Mouse (Mus musculus): ENCODE results near the gene Hoxa2. TPM values are rescaled to one million over a fixed set of nuclear protein-coding genes. Genes with fewer than 3 reads are reported as not detected.

Gene Hoxa2
- total and polyA plus RNA-seq, 3 experiments = not detected

DNA sequence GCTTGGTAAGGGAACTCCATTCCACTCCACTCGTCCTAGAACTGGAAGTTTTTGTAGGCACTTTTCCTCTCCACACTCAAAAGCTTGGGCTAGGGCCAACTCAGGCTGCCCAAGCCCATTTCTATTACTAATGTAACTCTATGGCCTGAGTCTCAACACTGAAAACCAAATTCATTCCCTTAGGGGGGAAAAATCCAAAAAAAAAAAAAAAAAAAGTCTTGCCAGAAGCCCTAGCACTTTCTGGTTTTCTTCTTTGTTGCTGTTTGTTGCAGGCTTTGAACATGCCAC lies 2.6 kb downstream of the Hoxa2 start:
- no peaks in the 10 kb centered on the region for H3K36me3 ChIP-seq (ENCODE audit: control insufficient read depth in 1 of 2, insufficient read depth in 2 of 2, low read length in 2 of 2)
- H3K4me3 ChIP-seq (ENCODE audit: control insufficient read depth in 1 of 2, insufficient read depth in 1 of 2, low read depth in 2 of 2, low read length in 2 of 2) = no peak overlapping the region
- no peaks in the 10 kb centered on the region for H3K27me3 ChIP-seq (ENCODE audit: control insufficient read depth in 1 of 2, insufficient read depth in 2 of 2, low read length in 2 of 2)
- H3K79me2 ChIP-seq (ENCODE audit: control insufficient read depth, insufficient read depth, low read length, poor library complexity) = no peaks in the 10 kb centered on the region
- no peak overlapping the region for H3K9ac ChIP-seq (ENCODE audit: control insufficient read depth, low read depth, low read length, poor library complexity, severe bottlenecking)
- no peak overlapping the region for H3K27ac ChIP-seq (ENCODE audit: control insufficient read depth, low read depth, low read length)
- no peaks in the 10 kb centered on the region for H3K4me1 ChIP-seq (ENCODE audit: control insufficient read depth in 1 of 2, insufficient read depth in 2 of 2, low read length in 2 of 2)
- TF ChIP-seq ETS1 (IDR thresholded peaks at IDR 0.05; ENCODE audit: low read depth, low read length) (no peak), ZC3H11A (IDR thresholded peaks at IDR 0.05; ENCODE audit: low read depth, low read length) (no peak), MAFK (IDR thresholded peaks at IDR 0.05; ENCODE audit: borderline replicate concordance, low read depth, low read length) (no peak), ZNF384 (IDR thresholded peaks at IDR 0.05; ENCODE audit: low read depth, low read length) (no peak), TAL1 (IDR thresholded peaks at IDR 0.05; ENCODE audit: low read length) (no peak), CHD1 (IDR thresholded peaks at IDR 0.05; ENCODE audit: low read depth, low read length) (no peak), MAX (IDR thresholded peaks at IDR 0.05; ENCODE audit: low read length) (no peak), MYC (IDR thresholded peaks at IDR 0.05; ENCODE audit: low read depth, low read length) (no peak), GATA1 (IDR thresholded peaks at IDR 0.05; ENCODE audit: low read depth, low read length) (no peak), MXI1 (IDR thresholded peaks at IDR 0.05; ENCODE audit: low read depth, low read length) (no peak)
- no peak for DNase-seq (ENCODE audit: low read depth, low spot score)
- H3K9me3 ChIP-seq (replicated peaks; ENCODE audit: insufficient read depth, low read length) = no peaks in the 10 kb centered on the region

DNA sequence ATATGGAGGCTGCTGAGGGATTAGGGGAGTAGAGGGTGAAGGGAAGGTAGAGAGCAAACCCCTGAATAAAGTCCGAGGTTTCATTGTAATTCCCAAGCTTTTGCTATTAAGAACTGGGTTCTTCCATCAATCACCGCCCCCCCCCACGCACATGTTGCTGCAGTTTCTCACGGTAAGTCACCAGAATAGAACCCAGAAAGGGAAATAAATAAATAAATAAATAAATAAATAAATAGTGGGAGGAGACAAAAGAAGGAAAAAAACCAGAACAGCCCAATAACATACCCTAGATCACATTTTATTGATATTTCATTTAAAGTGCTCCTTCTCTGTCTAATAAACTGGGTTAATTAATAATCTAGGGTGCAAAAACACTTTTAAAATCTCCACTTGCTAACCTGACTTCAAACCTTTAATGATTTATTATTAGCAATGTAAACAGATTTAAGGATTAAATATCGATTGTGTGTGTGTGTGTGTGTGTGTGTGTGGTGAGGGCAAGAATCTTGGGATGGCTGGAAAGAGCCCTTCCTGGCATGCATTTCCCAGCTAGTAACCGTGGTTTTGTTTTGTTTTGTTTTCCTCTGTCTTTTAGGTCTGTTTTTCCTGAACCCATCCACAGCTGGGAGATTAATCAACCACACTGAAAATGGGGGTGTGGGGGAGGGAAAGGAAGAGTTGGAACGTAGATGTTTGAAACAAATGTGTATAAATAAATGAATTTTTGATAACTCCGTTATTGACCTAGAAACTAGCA lies 3.1 kb downstream of the Hoxa2 start:
- TF ChIP-seq MEF2A (IDR thresholded peaks at IDR 0.05; ENCODE audit: extremely low read depth, insufficient replicate concordance, low read depth, low read length, poor library complexity, severe bottlenecking) = no peak
- TF ChIP-seq ZMIZ1 (IDR thresholded peaks at IDR 0.05; ENCODE audit: low read depth, low read length) = no peak
- Histone ChIP-seq H3K9me3 (replicated peaks; ENCODE audit: insufficient read depth, low read length) (no peaks in the 10 kb centered on the region), H3K27me3 (ENCODE audit: control insufficient read depth in 1 of 2, insufficient read depth in 2 of 2, low read length in 2 of 2) (no peaks in the 10 kb centered on the region), H3K4me1 (ENCODE audit: control insufficient read depth in 1 of 2, insufficient read depth in 2 of 2, low read length in 2 of 2) (no peaks in the 10 kb centered on the region), H3K36me3 (ENCODE audit: control insufficient read depth in 1 of 2, insufficient read depth in 2 of 2, low read length in 2 of 2) (no peaks in the 10 kb centered on the region), H3K27ac (ENCODE audit: control insufficient read depth, low read depth, low read length) (no peak overlapping the region), H3K4me3 (ENCODE audit: control insufficient read depth in 1 of 2, insufficient read depth in 1 of 2, low read depth in 2 of 2, low read length in 2 of 2) (no peak overlapping the region), H3K9ac (ENCODE audit: control insufficient read depth, low read depth, low read length, poor library complexity, severe bottlenecking) (no peak overlapping the region), H3K79me2 (ENCODE audit: control insufficient read depth, insufficient read depth, low read length, poor library complexity) (no peaks in the 10 kb centered on the region)
- no peak for DNase-seq (ENCODE audit: low read depth, low spot score)

DNA sequence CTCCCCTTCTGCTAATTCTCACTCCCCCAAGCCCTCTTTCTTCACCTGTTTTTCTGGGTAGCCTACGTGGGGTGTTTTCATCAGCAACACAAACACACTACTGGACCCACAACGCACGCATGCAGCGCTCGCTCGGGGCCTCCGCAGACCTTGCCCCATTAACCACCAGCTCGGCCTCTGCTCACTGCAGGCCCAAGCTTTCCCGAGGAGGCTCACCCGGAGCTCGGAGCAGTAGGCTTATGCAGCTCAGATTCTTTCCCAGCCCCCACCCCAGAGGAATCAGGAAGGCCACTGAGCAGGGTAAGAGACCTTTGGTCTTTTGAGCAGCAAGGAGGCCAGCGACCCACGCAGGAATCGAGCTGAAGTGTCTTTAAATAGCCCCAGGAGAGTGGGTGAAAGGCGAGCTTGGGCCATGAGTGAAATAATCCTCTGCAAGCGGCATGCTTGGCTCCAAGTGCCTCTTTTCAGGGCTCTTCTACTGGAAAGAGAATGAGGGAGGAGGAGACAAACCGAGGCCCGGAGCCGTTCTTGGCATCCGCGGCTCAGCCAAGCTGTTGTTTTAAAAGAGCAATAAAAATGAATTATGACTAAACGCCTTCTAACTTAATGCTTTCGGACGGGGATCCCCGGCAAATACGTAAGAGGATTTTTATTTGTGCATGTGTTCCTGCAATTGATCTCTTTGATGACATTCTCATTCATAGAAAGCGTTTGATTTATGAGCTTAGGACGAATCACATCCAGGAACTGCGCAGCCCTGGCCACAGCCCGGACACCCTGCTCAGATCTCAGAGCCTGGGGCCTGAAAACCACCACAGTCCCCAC lies 3.9 kb downstream of the Hoxa2 start:
- Histone ChIP-seq H3K4me1 (ENCODE audit: control insufficient read depth in 1 of 2, insufficient read depth in 2 of 2, low read length in 2 of 2) (no peaks in the 10 kb centered on the region), H3K79me2 (ENCODE audit: control insufficient read depth, insufficient read depth, low read length, poor library complexity) (no peaks in the 10 kb centered on the region), H3K9ac (ENCODE audit: control insufficient read depth, low read depth, low read length, poor library complexity, severe bottlenecking) (no peak overlapping the region), H3K27ac (ENCODE audit: control insufficient read depth, low read depth, low read length) (no peak overlapping the region), H3K36me3 (ENCODE audit: control insufficient read depth in 1 of 2, insufficient read depth in 2 of 2, low read length in 2 of 2) (no peaks in the 10 kb centered on the region), H3K9me3 (replicated peaks; ENCODE audit: insufficient read depth, low read length) (no peaks in the 10 kb centered on the region), H3K27me3 (ENCODE audit: control insufficient read depth in 1 of 2, insufficient read depth in 2 of 2, low read length in 2 of 2) (no peaks in the 10 kb centered on the region), H3K4me3 (ENCODE audit: control insufficient read depth in 1 of 2, insufficient read depth in 1 of 2, low read depth in 2 of 2, low read length in 2 of 2) (no peak overlapping the region)
- no peak for TF ChIP-seq RAD21 (IDR thresholded peaks at IDR 0.05; ENCODE audit: low read depth, low read length)
- DNase-seq (ENCODE audit: low read depth, low spot score) = no peak

Measured in MEL (cell line).